Mouse (Mus musculus): ENCODE measurements around the gene Kcnb1. TPM values are rescaled to one million over a fixed set of nuclear protein-coding genes. Genes with fewer than 3 reads are reported as not detected.

Gene Kcnb1
- polyA plus RNA-seq, 2 experiments = 0.03 to 0.15 TPM

- WGBS (ENCODE audit: insufficient replicate concordance) = 75% methylated on average over 12 of the region's 12 CpGs
- ATAC-seq (ENCODE audit: insufficient read depth) = no peak
Observed at GRCm38 (mm10) chr2:167213666-167214065, 23.7 kb upstream of the Kcnb1 start.

DNA sequence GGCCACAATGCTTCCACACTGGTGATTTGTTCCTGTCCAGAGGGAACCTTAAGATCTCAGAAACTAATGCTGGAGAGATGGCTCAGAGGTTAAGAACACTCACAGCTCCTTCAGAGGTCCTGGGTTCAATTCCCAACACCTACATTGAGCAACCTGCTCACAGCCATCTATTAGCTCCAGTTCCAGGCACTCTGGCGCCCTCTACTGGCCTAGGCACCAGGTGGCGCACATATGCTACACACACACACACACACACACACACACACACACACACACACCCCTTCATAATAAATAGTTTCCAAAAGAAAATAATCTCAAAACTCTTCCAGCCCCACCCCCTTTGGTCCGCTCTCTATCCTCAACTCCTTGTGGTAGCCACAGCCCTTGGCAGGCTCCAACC, 23.1 kb upstream of the Kcnb1 start:
- no peak for DNase-seq (ENCODE audit: low read depth in 3 of 3, low spot score in 3 of 3)
- no peak for ATAC-seq (ENCODE audit: insufficient read depth)
- no peak overlapping the region for H3K9ac ChIP-seq (replicated peaks)
- no peak overlapping the region for H3K4me3 ChIP-seq (ENCODE audit: insufficient read depth in 1 of 2, low read depth in 2 of 2, low read length in 2 of 2)
- no peaks in the 10 kb centered on the region for H3K9me3 ChIP-seq (ENCODE audit: control insufficient read depth, low read length)
- no peak for TF ChIP-seq EP300 (IDR thresholded peaks at IDR 0.05; ENCODE audit: low read depth)
- TF ChIP-seq CTCF (IDR thresholded peaks at IDR 0.05; ENCODE audit: low read depth) = peak; percentile 69
- H3K4me2 ChIP-seq (ENCODE audit: low read depth) = no peak overlapping the region
- 52% methylated on average over 3 of the region's 3 CpGs for WGBS (ENCODE audit: insufficient replicate concordance)
- no peaks in the 10 kb centered on the region for H3K27me3 ChIP-seq (ENCODE audit: control insufficient read depth, insufficient read depth, low read length)
- no peaks in the 10 kb centered on the region for H3K4me1 ChIP-seq (replicated peaks; ENCODE audit: control insufficient read depth in 2 of 2, insufficient read depth in 2 of 2, low read length in 1 of 2)
- no peak overlapping the region for H3K27ac ChIP-seq
- no peaks in the 10 kb centered on the region for H3K36me3 ChIP-seq (replicated peaks; ENCODE audit: control insufficient read depth, insufficient read depth, low read depth)

More at GRCm38 (mm10) chr2:167213666-167214065, 23.7 kb upstream of the Kcnb1 start:
- TF ChIP-seq EP300 (IDR thresholded peaks at IDR 0.05; ENCODE audit: low read depth) (no peak), CTCF (IDR thresholded peaks at IDR 0.05; ENCODE audit: low read depth) (no peak)
- Histone ChIP-seq H3K4me2 (ENCODE audit: low read depth) (no peak overlapping the region), H3K9me3 (ENCODE audit: control insufficient read depth, low read length) (no peaks in the 10 kb centered on the region), H3K27ac (no peak overlapping the region), H3K4me3 (ENCODE audit: insufficient read depth in 1 of 2, low read depth in 2 of 2, low read length in 2 of 2) (no peak overlapping the region), H3K4me1 (replicated peaks; ENCODE audit: control insufficient read depth in 2 of 2, insufficient read depth in 2 of 2, low read length in 1 of 2) (no peaks in the 10 kb centered on the region), H3K36me3 (replicated peaks; ENCODE audit: control insufficient read depth, insufficient read depth, low read depth) (no peaks in the 10 kb centered on the region), H3K27me3 (ENCODE audit: control insufficient read depth, insufficient read depth, low read length) (no peaks in the 10 kb centered on the region), H3K9ac (replicated peaks) (no peak overlapping the region)
- no peak for DNase-seq (ENCODE audit: low read depth in 3 of 3, low spot score in 3 of 3)

DNA sequence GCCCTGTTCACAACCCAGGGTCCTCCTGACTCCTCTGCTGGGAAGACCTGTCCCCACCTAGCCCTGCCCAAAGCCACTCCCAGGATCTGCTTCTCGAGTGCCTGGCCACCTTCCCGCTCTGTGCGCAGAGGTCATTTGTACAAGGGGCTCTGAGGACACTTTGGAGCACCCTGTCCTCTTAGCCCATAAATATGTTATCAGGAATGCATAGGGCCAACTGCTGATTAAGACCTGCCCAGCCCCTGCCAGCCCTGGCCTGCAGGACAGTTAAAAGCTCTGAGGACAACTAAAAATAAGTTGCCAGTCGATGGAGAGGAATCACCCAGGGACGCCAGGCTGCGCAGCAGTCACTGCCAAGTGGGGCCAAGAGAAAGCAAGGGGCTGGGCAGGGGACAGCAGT, 22.6 kb upstream of the Kcnb1 start:
- Histone ChIP-seq H3K27ac (no peak overlapping the region), H3K4me1 (replicated peaks; ENCODE audit: control insufficient read depth in 2 of 2, insufficient read depth in 2 of 2, low read length in 1 of 2) (no peaks in the 10 kb centered on the region), H3K4me3 (ENCODE audit: insufficient read depth in 1 of 2, low read depth in 2 of 2, low read length in 2 of 2) (no peak overlapping the region), H3K9me3 (ENCODE audit: control insufficient read depth, low read length) (no peaks in the 10 kb centered on the region), H3K4me2 (ENCODE audit: low read depth) (no peak overlapping the region), H3K9ac (replicated peaks) (no peak overlapping the region), H3K36me3 (replicated peaks; ENCODE audit: control insufficient read depth, insufficient read depth, low read depth) (no peaks in the 10 kb centered on the region), H3K27me3 (ENCODE audit: control insufficient read depth, insufficient read depth, low read length) (no peaks in the 10 kb centered on the region)
- ATAC-seq (ENCODE audit: insufficient read depth) (no peak), DNase-seq (ENCODE audit: low read depth in 3 of 3, low spot score in 3 of 3) (no peak)
- 74% methylated on average over 6 of the region's 6 CpGs for whole genome bisulfite sequencing (ENCODE audit: insufficient replicate concordance)
- TF ChIP-seq CTCF (IDR thresholded peaks at IDR 0.05; ENCODE audit: low read depth) (no peak), EP300 (IDR thresholded peaks at IDR 0.05; ENCODE audit: low read depth) (no peak)

- Histone ChIP-seq H3K4me2 (ENCODE audit: low read depth) (no peak overlapping the region), H3K27ac (no peak overlapping the region), H3K36me3 (replicated peaks; ENCODE audit: control insufficient read depth, insufficient read depth, low read depth) (no peaks in the 10 kb centered on the region), H3K9me3 (ENCODE audit: control insufficient read depth, low read length) (no peaks in the 10 kb centered on the region), H3K4me3 (ENCODE audit: insufficient read depth in 1 of 2, low read depth in 2 of 2, low read length in 2 of 2) (no peak overlapping the region), H3K4me1 (replicated peaks; ENCODE audit: control insufficient read depth in 2 of 2, insufficient read depth in 2 of 2, low read length in 1 of 2) (no peaks in the 10 kb centered on the region), H3K9ac (replicated peaks) (no peak overlapping the region), H3K27me3 (ENCODE audit: control insufficient read depth, insufficient read depth, low read length) (no peaks in the 10 kb centered on the region)
- DNase-seq (ENCODE audit: low read depth in 3 of 3, low spot score in 3 of 3) (no peak), ATAC-seq (ENCODE audit: insufficient read depth) (no peak)
- TF ChIP-seq EP300 (IDR thresholded peaks at IDR 0.05; ENCODE audit: low read depth) (no peak), CTCF (IDR thresholded peaks at IDR 0.05; ENCODE audit: low read depth) (no peak)
- 60% methylated on average over 3 of the region's 3 CpGs for WGBS (ENCODE audit: insufficient replicate concordance)
Observed at GRCm38 (mm10) chr2:167212089-167212488, 22.1 kb upstream of the Kcnb1 start.

DNA sequence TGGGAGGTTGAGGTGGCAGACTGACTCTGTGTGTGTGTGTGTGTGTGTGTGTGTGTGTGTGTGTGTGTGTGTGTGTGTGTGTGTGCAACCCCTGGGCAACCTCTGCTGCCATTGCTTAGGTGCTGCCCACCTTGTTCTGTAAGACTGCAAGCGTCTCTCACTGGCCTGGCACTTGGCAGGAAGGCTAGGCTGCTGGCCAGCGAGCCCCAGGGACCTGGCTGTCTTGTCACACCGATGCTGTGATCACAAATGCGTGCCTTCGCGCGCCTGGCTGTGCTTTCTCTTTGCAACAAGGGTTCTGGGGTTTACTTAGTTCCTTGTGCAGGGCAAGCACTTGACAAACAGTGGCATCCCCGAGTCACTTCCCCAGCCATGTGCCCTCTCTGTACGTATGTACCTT, 19.9 kb upstream of the Kcnb1 start:
- Histone ChIP-seq H3K4me2 (ENCODE audit: low read depth) (no peak overlapping the region), H3K9me3 (ENCODE audit: control insufficient read depth, low read length) (no peaks in the 10 kb centered on the region), H3K9ac (replicated peaks) (no peak overlapping the region), H3K4me1 (replicated peaks; ENCODE audit: control insufficient read depth in 2 of 2, insufficient read depth in 2 of 2, low read length in 1 of 2) (no peaks in the 10 kb centered on the region), H3K27me3 (ENCODE audit: control insufficient read depth, insufficient read depth, low read length) (no peaks in the 10 kb centered on the region), H3K4me3 (ENCODE audit: insufficient read depth in 1 of 2, low read depth in 2 of 2, low read length in 2 of 2) (no peak overlapping the region), H3K27ac (no peak overlapping the region), H3K36me3 (replicated peaks; ENCODE audit: control insufficient read depth, insufficient read depth, low read depth) (no peaks in the 10 kb centered on the region)
- TF ChIP-seq CTCF (IDR thresholded peaks at IDR 0.05; ENCODE audit: low read depth) = no peak
- TF ChIP-seq EP300 (IDR thresholded peaks at IDR 0.05; ENCODE audit: low read depth) = no peak
- 68% methylated on average over 9 of the region's 9 CpGs for WGBS (ENCODE audit: insufficient replicate concordance)
- ATAC-seq (ENCODE audit: insufficient read depth) (no peak), DNase-seq (ENCODE audit: low read depth in 3 of 3, low spot score in 3 of 3) (no peak)
